Mouse (Mus musculus) brain, embryonic 14.5 days (tissue): ENCODE data around the gene Tlx1.
A peak's percentile ranks its signal among the peaks of the same experiment; 100 is the strongest.

Experiments used
- CTCF ChIP-seq: fragments of 200-500 bp; IDR thresholded peaks from 2 replicates; pipeline ENCODE4 v1.5.1; 2012; ENCODE audit warnings: inconsistent platforms, mild to moderate bottlenecking, moderate library complexity, borderline replicate concordance; ENCODE audit not compliant: insufficient read depth, insufficient read length; ENCODE audit errors: extremely low read depth
- POLR2A ChIP-seq: fragments of 200-500 bp; IDR thresholded peaks from 2 replicates; pipeline ENCODE4 v1.6.1; 2012; ENCODE audit warnings: mild to moderate bottlenecking, inconsistent platforms, borderline replicate concordance; ENCODE audit not compliant: poor library complexity, insufficient read depth, insufficient read length, severe bottlenecking; ENCODE audit errors: extremely low read depth

DNA sequence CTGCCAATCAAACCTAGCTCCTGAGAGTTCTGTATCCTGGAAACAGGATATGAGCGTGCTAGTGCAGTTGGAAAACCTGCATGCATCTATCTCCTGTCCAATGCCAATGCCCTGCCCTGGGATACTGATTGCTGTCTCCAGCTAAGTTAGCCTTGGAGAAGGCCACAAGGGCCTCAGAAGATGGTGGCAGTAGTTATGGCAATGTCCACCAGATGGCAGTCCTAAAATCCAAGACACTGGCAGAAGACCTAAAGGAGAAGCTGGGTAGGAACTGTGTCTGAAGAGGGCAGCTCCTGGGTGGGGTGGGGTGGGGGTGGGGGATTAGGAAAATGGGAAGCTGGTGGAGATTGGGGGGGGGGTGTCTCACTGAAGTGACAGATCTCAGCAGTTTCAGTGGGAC, 33.7 kb upstream of the Tlx1 start:
- no peak for TF ChIP-seq POLR2A
- peak; percentile 54; the same call in 1 of the 2 replicates for TF ChIP-seq CTCF
